ENCODE assay signal across 8 mouse cellular contexts in genomic region chr14:24490468-24491265, GRCm38 (mm10). TPM values are rescaled to one million over a fixed set of nuclear protein-coding genes. Genes with fewer than 3 reads are reported as not detected.
DNase-seq lines count a peak whose midpoint lies in the region; ATAC-seq lines count a peak whose summit lies in the region.

No protein-coding gene starts in this region.

- H3K27me3 ChIP-seq in hindbrain, embryonic 12.5 days = no peaks in the 10 kb centered on the region

- peak; percentile 93 for ATAC-seq in hindbrain, embryonic 12.5 days (ENCODE audit: low FRiP score)

- H3K4me2 ChIP-seq in hindbrain, embryonic 12.5 days (replicated peaks) = peak overlapping the region; percentile 89

- peaks cover 35% of the 10 kb centered on the region for H3K36me3 ChIP-seq in hindbrain, embryonic 12.5 days

- under 1% methylated on average over 64 of the region's 64 CpGs for WGBS in hindbrain, embryonic 12.5 days

- DNase-seq in NIH3T3 (ENCODE audit: low read depth) = peak; percentile 97
- peak; percentile 99 for DNase-seq in cerebellum, postnatal 10 days
- DNase-seq in frontal cortex, postnatal 10 days (ENCODE audit: low spot score in 2 of 2) = peak; percentile 96 to 98
- DNase-seq in layer of hippocampus, postnatal 14 days (ENCODE audit: low spot score in 2 of 2) = peak; percentile 97 to 99
- peak; percentile 98 for DNase-seq in lung, postnatal 14 days
- peak; percentile 95 for DNase-seq in retina, adult 2 months (ENCODE audit: low read depth, low spot score)
- DNase-seq in thymus, postnatal 36 days = peak; percentile 94 to 95

- H3K4me3 ChIP-seq in hindbrain, embryonic 12.5 days = peak overlapping the region; percentile 96

- H3K27ac ChIP-seq in hindbrain, embryonic 12.5 days = peak overlapping the region; percentile 81

- H3K4me1 ChIP-seq in hindbrain, embryonic 12.5 days = peaks cover 42% of the 10 kb centered on the region

- H3K9me3 ChIP-seq in hindbrain, embryonic 12.5 days (replicated peaks) = no peaks in the 10 kb centered on the region

- H3K9ac ChIP-seq in hindbrain, embryonic 12.5 days = peak overlapping the region; percentile 99

RNA-seq across cellular contexts. Expression of gene Rps24, which starts 3.7 kb away (rescaled TPM):
- polyA plus RNA-seq in hindbrain, embryonic 12.5 days (2016; fragmentation: Nextera tagmentation; extraction: Ambion mirVana) = 852 and 899 TPM in 2 replicates
- 100 to 1,000 TPM; 725 to 729 TPM for total RNA-seq in layer of hippocampus, postnatal 14 days (2021)

RNA-seq across cellular contexts. Expression of gene Polr3a, which starts 3.8 kb away (rescaled TPM):
- polyA plus RNA-seq in hindbrain, embryonic 12.5 days (2016; fragmentation: Nextera tagmentation; extraction: Ambion mirVana) = 20.3 and 22.2 TPM in 2 replicates
- 10 to 100 TPM; 30.1 to 35.6 TPM for total RNA-seq in layer of hippocampus, postnatal 14 days (2021)

Comparison
In these comparisons a context has a peak if more than half of its experiments do, and no peak if none do; other contexts are left out.
1. Peak in every context shown above with its lines: DNase-seq, ATAC-seq, H3K4me3 ChIP-seq and H3K27ac ChIP-seq.